Mouse (Mus musculus) lung, postnatal 10 days (tissue): Measurements from ENCODE around the gene Fmnl1.

ENCODE experiments used
- DNase-seq: peaks from one replicate; pipeline ENCODE4 v3.0.0; 2021

Fmnl1 gene

DNA sequence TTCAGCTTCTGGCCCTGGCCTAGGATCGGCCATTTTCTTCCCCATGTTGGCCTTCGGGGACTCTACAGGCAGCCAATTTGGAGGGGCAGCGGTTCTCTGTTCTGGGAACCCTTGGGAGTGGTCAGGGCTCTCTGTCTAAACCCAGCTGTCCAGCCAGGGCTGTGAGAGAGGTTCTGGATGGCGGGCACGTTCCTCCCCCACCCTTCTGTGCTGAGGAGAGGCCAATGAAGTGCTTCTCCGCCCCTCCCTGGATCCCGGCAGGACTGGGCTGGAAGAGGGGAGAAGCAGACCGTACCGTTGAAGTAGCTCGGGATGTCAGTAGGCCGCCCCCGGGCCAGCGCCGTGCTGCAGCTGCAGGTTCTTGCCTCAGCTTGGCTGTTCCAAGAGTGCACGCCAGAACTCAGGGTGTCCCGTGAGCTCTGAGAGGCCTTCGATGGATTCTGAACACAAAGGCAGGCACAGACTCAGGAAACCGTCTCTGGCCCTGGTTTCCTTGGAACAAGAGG lies 53.1 kb downstream of the Fmnl1 start:
- no peak for DNase-seq

DNA sequence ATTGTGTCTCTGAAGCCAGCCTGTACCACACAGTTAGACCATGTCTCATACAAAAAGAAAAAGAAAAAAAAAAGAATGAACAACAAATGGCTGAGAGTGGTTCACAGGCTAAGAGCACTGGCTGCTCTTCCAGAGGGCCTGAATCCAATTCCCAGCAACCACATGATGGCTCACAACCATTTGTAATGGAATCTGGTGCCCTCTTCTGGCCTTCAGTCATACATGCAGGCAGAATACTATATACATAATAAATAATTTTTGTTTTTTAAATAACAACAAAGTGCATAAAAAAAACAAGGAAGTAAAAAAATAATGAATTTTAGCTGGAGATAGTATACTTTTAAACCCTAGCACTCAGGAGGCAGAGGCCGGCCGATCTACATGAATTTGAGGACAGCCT lies 58.7 kb downstream of the Fmnl1 start:
- no peak for DNase-seq

DNA sequence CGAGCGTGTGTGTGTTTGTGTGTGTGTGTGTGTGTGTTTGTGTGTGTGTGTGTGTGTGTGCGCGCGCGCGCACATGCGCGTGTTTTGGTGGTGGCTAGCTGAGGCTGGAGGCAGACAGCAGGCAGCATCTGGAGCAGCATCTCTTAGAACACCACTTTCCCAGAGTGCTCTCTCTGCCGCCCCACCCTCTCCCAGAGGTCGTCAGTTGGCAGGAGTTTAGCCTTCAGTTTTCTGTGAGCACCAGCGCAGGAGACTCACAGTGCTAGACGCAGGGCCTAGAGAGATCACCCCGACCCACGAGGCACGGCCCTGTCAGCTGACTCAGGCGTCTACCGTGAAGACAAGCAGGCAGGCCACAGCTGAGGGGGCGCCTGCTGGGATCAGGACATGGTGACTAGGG lies 59.7 kb downstream of the Fmnl1 start:
- DNase-seq: no peak

DNA sequence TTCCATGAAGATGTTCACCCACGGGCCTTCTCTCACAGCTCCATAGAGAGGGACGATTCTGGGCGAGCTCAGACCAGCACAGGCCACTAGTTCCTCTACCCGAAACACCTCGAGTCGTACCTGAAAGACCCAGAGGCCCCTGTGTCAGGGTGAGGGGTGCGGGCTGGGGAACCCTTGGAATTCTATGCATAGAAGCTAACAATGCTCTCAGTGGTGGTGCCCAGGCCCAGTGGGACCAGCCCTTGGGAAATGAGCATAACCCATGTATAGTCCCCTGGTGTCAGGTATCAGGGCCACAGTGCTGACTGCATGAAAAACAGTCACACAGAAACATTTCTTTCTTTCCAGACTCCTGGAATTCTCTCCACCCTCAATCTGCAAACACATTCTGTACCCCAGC lies 60.5 kb downstream of the Fmnl1 start:
- no peak for DNase-seq

DNA sequence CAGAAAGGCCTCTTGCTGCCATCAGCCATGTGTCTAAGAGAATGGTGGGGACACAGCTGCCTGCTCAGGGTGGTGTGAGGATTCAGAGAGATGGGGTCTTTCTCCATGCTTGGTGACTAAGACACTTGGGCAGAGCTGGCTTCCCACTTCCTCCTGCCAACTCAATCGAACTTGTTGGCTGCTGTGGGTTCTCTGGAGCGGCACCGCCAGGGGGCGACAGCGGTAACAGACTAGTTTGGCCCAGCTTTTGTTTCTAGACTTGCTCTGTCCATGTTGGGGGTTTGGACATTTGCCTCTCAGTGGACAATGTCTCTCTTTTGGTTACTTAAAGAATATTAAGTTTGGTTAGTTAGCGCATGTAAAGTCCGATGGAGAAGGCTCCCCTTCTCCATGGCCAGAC lies 62.1 kb downstream of the Fmnl1 start:
- DNase-seq: peak; percentile 93

DNA sequence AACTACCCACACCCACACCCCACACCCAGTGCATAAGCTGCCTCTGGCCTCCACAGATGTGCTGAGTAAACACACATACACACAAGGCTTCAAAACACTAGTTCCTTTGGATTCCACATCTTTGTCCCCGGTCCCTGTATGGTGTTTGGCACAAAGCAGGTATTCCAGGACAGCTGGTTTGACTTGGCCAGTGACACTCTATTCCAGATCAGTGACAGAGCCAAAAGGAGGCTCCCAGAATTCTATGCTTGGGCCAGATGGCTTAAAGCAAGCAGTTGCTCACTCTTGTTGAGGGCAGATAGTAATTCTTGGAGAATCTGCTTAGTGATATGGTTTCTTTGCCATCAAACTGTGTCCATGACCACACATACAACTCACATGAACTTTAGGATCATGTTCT lies 63.5 kb downstream of the Fmnl1 start:
- no peak for DNase-seq

DNA sequence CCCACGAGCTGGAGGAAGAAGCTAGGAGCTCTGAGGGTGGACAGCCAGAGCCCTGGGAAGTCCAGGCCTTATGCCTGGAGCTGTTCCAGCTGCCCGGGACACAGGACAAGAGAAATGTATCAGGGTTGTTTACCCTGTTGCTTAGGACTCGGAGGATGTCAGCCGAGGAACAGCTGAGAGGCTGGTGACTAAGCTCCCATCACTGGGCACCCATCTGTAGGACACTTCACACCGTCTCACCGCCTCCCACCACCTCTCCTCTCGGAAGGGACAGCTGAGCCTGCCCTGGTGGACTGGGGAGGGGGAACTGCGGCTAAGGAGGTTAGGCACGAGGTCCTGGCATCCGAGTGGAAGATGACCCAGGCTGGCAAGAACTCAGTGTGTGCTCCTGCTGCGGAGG lies 64.8 kb downstream of the Fmnl1 start:
- peak; percentile 78 for DNase-seq

DNA sequence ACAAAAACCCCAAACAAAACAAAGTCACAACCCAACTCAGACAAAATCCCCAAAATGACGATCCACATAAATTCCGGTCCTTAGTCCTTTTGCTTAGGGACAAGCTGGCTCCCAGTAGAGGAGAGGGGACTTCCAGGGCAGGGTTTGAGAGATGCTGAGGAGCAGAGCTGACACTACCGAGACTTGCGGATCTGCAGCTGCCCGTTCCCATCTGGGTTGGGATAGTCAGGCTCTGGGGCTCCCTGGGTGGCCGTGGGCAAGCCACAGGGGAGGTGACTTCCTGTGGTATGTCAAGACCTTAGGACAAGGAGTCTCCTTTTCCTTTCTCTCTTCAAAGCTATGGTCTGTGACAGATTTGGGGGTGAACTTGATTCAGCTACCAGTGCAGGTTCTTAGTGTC lies 65.5 kb downstream of the Fmnl1 start:
- DNase-seq: no peak

DNA sequence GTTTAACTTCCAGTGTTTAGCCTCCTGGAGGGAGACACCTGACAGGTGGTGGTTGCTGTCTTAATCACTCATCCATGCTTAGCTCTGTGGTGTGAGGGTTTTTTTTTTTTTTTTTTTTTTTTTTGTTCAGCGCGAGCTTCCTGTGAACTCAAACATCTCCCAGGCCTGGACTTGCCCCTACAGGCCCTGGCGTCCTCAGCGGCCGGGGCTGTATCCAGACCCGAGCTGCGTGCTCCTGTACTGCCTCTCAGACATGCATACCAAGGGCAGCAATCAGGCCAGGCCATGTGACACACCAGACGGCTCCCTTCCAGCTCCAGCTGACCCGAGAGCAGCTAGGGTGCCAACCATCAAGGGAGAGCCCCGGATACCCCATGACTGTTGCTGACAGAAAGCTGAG lies 66.0 kb downstream of the Fmnl1 start:
- no peak for DNase-seq

DNA sequence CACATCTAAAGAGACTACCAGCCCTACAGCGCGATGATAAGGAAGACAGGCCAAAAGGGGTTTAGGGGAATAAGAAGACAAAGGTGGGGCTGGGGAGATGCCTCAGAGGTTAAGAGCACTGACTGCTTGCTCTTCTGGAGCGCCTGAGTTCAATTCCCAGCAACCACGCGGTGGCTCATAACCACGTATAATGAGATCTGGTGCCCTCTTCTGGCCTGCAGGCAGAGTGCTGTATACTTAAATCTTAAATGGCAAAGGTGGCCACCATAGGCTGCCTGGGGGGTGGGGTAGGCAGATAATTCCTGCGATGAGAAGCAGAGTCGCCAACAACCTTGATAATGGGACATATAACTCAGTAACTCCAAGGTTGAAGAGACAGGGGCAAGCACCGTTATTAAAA lies 66.8 kb downstream of the Fmnl1 start:
- DNase-seq: no peak

DNA sequence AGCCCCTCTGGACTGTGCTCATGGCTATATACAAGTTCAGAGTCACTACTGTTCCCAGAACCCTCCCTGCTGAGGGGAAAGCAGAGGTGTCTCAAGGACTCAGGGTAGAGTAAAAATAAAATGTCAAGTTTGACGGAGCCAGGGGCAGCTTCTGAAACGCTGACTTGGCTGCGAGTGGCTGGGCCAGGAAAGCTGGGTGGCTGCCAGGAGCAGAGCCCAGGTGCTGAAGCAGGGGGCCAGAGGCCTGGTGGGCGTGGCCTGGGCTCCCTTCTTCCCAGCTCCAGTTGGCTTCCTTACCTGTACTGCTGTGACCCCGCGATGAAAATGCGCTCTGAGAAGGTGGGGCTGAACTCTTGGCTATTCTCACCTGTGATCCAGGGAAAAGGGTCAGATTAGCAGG lies 69.8 kb downstream of the Fmnl1 start:
- no peak for DNase-seq

DNA sequence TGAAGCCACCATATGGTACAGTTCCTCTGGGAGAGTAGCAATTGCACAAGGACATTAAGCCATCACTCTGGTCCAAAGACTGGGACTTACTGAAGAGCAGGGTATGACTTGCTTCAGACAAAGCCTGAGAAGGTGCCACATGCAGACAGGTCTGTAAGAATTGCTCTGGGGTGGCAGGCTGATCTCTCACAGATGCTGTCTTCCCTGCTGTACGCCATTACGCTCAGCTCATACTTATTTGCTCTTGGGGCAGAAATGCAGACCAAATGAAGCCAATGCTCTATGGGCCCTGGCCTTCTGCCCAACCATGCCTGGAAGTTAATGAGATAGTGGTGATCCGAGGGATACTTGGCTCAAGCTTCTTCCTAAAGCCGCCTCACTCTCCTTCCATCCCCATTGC lies 73.9 kb downstream of the Fmnl1 start:
- no peak for DNase-seq

DNA sequence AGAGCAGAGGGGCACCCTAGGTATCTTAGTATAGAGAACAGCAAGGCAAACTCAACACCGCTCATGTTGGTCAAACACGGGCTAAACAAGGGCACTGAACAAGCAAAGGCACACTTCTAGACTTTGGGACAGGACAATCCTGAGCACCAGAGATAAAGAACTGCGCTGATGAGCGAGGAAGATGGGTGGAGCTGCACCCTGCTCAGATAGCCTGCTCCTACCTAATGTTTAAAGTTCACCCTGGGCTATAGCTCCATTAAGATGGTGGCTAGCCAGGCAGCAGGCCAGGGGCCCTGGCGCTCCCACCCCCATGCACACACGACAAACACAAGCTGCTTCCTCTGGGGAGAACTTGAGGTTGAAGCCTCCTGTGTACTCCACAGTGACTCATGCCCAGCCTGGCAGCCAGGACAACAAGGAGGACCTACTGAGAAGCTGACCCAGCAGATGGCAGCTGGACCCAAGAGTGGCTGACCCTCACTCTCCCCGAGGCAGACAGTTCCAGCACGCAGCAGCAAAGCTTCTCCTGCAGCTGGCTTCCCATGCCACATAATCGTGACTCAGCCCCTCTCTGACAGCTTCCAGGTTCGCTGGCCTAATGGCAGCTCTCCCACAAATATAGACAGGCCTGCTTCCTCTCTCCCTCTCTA lies 75.3 kb downstream of the Fmnl1 start:
- DNase-seq: peak; percentile 74

DNA sequence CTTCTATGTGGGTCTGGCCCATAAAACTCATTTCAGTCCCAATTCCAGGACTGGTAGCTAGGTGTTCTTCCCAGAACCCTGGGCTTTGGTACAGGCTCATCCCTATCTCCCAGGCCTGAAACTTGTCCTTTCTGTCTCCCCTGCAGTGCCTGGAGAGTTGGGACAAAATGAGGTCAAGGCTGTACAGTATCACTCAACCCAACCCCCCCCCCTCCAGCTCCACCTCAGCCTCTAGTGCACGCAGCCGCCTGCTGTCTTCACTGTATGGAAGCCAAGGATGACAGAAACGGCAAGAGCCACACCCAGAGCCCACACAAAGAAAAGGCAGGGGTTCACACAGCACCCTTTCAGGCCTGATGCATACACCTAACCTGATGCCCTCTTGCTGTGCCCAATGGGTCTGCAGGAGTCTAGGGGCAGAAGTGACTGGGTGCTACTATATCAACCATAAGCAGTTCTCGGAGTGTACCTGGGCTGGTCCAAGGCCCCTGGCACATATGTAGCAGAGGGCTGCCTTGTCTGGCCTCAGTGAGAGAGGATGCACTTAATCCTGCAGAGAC lies 75.9 kb downstream of the Fmnl1 start:
- no peak for DNase-seq

DNA sequence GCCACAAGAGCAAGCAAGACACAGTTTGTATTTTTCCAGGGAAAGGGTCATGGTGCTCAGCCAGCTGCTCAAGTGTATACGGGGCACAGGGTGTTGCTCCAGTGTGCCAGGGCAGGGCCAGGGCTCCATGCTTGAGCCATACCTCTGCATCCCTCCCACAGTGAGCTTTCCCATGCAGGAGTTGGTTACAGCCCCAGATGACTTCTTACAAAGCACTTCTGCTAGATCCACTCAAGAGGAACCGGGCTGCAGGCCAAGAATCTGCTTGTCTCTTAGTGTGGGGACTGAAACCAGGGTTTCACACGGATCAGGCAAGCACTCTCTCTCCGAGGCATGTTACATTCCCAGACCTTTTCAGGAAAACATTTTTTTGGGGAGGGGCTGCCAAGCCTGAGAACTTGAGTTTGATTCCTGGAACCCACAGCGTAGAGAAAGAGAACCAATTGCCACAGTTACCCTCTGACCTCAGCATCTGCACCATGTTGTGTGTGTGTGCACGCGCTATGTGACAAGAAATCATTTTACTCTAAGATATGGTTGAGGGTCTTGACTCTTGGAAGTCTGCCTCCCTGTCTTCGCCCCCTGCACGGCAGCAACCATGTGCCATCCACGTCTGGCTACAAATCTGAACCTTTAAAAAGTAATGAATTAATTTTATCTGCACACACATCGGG lies 76.7 kb downstream of the Fmnl1 start:
- peak; percentile 93 for DNase-seq
